Mouse (Mus musculus): Measurements from ENCODE around the gene Nsg2. TPM values are rescaled to one million over a fixed set of nuclear protein-coding genes. Genes with fewer than 3 reads are reported as not detected.

The Nsg2 gene
- total RNA-seq, 4 experiments from 2014 or later: 0.15 to 0.19 TPM; not detected in 2

DNA sequence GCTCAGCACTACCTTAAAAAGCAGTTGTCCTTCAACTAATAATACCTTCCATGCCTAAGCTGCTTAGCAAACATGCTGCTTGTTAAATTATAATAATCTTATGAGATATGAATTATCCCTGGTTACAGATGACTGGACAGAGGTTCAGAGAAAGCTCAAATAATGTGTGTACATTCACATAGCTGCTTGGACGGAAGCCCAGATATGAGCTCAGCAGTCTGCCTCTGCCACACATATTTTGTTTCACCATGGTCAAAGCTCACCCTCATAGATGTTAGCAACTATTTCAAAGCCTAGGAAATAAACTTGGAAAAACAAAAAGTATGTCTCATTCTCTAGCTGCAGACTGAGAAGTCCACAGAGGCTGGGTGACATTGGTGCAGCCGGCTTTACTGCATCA lies 74.9 kb downstream of the Nsg2 start:
- no peak for DNase-seq (ENCODE audit: low spot score in 2 of 2)

DNA sequence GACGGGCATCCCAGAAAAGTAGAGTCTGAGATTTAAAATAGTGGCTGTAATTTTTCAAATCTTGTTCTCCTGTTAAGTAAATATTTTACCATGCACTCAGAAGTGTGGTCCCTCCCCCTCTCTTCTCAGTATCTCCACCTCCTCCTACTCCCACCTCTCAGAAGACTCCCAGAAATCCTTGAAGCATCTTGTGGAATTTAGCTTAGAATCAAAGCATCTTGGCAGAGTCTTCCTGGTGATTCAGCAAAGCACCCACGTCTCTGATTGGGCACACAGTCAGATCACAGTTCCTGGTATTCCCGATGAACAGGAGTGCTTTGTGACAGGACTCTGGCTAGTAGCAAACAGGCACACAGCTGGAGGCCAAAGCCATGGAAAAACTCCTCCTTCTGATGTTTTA lies 83.2 kb downstream of the Nsg2 start:
- no peak for DNase-seq (ENCODE audit: low spot score in 2 of 2)

DNA sequence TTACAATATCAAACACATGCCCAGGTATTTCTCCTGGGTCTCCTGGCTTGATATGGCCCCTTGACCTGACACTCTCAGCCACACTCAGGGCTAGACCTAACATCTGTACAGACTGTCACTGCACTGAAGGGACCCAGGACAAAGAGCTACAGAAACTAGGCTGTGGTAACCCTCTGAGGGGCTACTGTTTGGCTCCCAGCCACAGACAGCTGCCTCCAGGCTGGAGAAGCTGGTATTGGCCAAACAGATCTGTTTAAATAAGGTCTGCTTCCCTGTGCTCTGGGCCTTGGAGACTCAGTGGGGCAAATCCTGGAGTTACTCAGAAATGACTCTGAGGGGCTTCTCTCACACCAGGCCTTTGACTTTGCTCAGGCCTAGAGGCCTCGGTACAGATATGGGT lies 86.3 kb downstream of the Nsg2 start:
- no peak for DNase-seq (ENCODE audit: low spot score in 2 of 2)

DNA sequence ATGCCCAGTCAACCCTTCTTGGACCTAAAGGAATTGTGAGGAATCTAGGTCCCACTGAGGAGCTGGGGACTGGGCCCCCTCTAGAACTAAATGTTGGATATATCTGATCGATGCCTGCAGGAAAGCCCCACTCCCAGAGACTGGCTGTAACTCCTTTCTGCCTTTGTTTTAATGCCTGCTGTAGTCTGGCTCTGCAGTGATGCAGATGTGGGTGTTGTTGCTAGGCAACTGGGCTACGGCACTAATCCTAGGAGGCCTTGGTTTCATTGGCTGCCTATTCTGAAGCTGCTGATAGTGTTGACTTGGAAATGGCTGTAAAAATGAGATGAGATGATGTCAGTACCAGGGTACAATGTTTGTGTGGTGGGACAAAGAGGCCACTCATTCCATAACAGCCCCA lies 87.1 kb downstream of the Nsg2 start:
- DNase-seq (ENCODE audit: low spot score in 2 of 2): no peak

DNA sequence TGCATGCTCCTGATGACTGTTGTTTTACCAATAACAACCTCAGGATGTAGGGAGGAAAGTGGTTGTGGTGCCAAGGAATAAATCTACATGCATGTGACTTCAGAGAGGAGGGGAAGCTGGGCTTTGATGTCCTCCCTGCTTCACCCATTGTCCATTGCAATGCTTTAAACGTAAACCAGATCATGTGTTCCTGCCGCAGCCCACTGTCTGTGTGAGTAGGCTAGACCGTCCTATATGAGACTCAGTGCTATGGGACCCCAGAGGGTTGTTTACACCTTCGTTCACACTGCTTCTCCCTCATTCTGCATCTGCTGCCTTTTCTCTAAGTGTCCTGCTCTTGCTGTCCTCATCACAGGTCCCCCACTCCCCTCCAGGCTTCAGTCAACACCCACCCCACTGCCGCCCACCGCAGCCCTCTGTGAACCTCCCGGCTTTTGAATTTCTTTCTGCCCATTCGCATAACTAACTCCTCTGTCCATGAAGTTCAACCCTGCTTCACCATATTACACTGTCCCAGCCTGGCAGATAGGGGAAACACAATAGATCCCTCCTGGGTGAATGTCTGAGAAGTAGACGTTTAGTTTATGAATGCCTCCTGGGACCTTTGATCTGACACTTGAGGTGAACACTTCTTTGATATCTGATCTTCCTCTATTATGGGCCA lies 87.6 kb downstream of the Nsg2 start:
- no peak for DNase-seq (ENCODE audit: low spot score in 2 of 2)

DNA sequence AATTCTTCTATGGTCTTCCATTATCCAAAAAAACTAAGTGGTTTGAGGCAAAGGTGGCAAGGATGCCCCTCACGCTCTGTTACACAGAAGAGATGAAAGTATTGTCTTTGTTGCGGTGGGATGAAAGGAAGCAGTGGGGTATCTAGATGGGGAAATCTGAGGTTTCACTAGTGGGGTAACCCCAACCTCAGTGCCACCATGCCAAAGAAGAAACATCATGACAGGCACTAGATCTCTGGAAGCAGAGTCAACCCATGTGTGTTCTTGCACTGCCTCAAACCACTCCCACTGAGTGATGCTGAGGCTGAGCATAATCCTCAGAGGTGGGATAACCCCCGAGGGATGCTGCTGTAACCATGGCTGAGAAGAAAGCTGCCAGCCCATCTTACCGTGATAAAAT lies 95.5 kb downstream of the Nsg2 start:
- DNase-seq (ENCODE audit: low spot score in 2 of 2): no peak

DNA sequence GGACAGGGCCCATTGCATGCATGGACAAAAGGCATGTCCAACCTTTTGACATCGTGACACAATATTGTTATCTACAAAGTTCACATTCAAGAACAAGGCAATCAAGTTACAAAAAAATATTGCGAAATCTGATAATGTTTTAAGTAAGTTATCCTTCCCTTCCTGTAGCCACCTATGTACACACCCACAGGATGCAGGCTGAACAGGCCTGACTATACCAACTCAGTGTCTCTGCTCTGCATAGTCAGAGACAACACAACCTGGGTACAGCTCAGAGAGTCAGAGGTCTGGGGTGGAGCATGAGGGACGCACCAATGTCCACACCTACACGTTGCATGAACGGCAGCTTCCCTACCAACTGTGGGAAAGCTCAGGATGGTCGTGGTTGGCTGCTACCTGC lies 96.1 kb downstream of the Nsg2 start:
- DNase-seq (ENCODE audit: low spot score in 2 of 2): no peak

DNA sequence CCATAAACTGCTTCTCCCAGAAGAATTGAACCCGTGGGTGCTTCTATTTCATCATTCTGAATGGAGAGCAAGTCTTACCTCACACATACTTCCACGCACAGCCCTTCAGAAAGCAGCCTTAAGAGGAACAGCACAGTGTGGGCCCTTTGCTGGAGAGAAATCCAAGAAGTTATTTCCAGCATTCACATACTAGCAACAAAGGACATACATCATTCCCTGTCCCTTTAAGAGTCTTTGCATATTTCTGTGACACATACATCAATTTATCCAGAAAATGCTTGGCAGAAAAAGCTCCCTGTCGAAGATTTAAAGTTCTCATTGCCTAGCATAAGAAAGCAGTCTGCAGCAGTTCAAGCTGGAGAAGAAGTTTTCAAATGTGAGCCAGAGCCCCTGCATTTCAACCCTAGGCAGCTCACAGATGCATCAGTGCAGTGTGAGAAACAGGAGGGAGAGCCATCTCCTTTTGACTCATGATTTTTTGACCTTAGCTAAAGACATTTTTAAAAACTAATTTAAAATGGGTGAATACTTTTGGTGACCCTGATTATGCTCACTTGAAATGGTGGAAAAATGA lies 100.9 kb downstream of the Nsg2 start:
- DNase-seq (ENCODE audit: low spot score in 2 of 2): no peak

DNA sequence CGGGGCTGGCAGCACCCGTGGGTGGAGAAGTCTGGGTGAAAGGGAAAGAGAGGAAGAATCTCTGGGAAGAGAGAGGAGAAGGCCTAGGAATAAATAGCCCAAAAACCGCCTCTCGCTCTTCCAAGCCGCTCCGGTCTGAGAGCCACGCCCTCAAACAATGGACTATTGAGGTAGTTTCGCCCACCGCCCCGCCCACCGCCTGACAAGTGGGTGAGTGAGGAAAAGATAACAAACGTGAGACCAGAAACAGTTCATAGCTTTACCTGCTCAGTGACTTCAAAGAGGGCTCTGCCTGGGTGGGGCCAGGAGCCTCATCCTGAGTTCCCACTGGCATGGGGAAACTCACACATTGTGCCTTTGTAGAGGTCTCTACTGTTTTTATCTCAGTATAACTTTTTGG lies 102.7 kb downstream of the Nsg2 start:
- no peak for DNase-seq (ENCODE audit: low spot score in 2 of 2)

DNA sequence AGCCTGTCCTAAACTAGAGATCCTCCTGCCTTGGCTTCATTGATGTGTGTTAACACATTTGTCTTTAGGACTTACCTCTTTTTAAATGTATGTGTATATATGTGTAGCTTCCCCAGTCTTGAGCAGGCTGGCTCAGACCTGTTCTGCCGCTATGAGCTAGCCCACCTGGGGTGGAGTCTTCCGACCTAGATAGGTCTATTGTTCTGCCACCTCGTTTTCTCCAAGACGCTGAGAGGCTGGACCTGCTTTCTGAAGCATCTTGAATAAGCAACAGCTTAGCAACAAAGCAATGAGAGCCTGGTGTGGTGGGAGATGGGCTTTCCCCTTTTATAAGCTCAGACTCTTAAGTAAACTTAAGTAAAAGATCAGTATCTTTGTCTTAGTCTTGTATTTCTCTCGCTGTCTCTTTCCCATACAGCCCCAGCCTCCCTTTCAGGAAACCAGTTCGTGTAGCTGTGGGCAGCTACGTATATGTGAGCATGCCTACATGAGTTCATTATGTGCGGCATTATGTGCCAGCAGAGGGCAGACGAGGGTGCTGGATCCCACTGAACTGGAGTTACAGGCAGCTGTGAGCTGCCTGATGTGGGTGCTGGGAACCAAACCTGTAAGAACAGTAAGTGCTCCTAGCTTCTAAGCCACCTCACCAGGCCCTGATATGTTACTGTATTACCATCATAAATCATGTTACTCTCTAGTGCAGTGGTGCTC lies 104.3 kb downstream of the Nsg2 start:
- DNase-seq (ENCODE audit: low spot score in 2 of 2): no peak

DNA sequence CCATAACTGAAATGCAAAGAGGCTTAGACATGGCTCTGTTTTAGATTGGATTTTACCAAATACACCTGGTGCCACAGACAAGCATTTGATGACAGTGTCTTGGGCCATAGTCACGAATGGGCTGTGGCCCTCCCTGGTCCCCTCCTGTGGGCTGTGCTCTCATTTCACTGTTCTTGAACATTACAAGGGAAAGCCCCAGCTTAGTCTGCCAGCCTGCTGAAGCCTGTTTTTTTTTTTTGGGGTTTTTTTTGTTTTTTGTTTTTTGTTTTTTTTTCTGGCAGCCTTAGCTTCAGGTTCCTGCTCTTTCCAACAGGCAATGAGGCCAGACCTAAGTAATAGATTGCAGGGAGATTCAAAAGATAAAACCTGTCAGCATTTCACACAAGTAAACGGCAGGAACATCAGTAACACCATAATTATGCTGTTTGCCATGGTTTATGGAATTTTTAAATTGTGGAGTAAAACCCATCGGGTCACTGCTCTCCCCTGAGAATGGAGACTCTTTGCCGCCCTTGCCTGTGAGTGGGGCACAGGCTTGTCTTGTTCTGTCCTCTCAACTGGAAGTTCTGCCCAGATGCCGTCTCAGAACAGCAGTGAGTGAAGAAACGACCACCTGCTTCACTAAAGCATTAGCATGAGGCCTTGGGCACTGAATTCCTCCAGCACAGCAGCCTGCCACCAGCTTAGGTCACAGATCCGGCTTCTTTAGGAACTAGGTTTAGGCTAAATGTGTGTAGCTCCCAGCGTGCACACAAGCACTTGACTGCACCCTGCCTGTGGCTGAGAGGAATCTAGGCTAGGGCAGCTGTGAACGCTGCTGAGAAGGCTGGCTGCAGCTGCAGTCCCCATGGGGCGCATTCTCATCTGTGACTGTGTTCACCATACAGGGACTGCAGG lies 105.7 kb downstream of the Nsg2 start:
- DNase-seq (ENCODE audit: low spot score in 2 of 2): no peak

DNA sequence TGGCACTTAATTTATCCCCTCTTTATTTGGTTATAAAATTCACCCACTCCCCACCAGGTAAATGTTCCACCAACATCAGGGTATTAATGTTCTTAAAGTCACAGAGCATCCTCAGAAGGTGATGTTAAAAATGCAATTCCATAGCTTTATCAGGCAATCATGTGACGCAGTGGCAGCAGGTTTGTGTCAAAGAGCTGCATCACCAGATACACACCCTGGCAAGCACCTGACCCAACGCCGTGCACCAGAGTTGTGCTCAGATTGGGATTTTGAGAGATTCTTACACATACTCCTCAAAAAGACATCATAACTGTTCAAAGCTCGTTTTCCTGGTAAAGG lies 106.4 kb downstream of the Nsg2 start:
- DNase-seq (ENCODE audit: low spot score in 2 of 2): no peak

DNA sequence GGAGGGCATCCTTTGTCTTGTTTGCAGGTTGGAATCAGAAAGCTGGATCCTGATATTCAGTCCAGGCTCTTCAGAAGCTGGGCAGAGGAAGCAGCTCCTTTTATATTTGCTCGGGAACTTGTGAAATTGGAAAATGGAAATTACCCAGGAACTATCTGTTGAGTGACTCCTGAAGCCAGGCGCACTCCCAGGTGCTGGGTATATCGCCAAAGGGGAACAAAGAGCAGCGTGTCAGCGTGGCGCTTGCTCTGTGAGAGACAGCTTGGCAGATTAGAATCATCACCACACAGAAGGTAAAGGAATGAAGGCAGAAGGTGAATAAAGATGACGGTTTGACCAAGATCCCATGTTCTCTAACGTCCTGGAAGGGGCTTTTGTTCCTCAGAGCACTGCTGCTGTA lies 108.2 kb downstream of the Nsg2 start:
- DNase-seq (ENCODE audit: low spot score in 2 of 2): no peak

Other genes starting within 250 kb of the Nsg2 start
- 100 to 1,000 TPM in 2 of 4 experiments, 10 to 100 TPM in 2; 81.9 to 144 (median 103) TPM for gene Cpeb4, start 128.3 kb upstream of the Nsg2 start, total RNA-seq (2022)
- not detected for gene 4930524B15Rik, start 34.9 kb upstream of the Nsg2 start, total RNA-seq (2022)
- under 1 TPM in 1 of 4 experiments, not detected in 3; 0.29 TPM for gene Il9r, start 199.8 kb downstream of the Nsg2 start, total RNA-seq (2022)
- 10 to 100 TPM in 2 of 4 experiments, 1 to 10 TPM in 2; 9.4 to 12.5 (median 10.0) TPM for gene Snrnp25, start 205.0 kb downstream of the Nsg2 start, total RNA-seq (2022)
- 10 to 100 TPM; 13.0 to 16.3 (median 14.4) TPM for gene Rhbdf1, start 221.8 kb downstream of the Nsg2 start, total RNA-seq (2022)
- gene Mpg, start 226.0 kb downstream of the Nsg2 start, total RNA-seq (2022): 1 to 10 TPM; 3.9 to 5.9 (median 4.8) TPM